Mouse (Mus musculus): Measurements from ENCODE around the gene Igfbp4. TPM values are rescaled to one million over a fixed set of nuclear protein-coding genes. Genes with fewer than 3 reads are reported as not detected.

Igfbp4 gene
- polyA plus RNA-seq, 1 experiment from 2014 or later = 228 TPM

GRCm38 (mm10) chr11:99055571-99056452, 14.8 kb downstream of the Igfbp4 start:
- Histone ChIP-seq H3K9me3 (ENCODE audit: control insufficient read depth, low read length) (no peaks in the 10 kb centered on the region), H3K4me1 (replicated peaks; ENCODE audit: control insufficient read depth, insufficient read depth) (no peaks in the 10 kb centered on the region), H3K4me3 (ENCODE audit: low read depth, low read length) (no peak overlapping the region), H3K4me2 (replicated peaks; ENCODE audit: low read depth) (no peak overlapping the region), H3K36me3 (ENCODE audit: control insufficient read depth, insufficient read depth, low read length) (peaks cover 5% of the 10 kb centered on the region; the same call in 1 of the 2 replicates), H3K27me3 (ENCODE audit: control insufficient read depth, insufficient read depth, low read length) (no peaks in the 10 kb centered on the region), H3K9ac (ENCODE audit: low read length) (no peak overlapping the region), H3K27ac (replicated peaks) (peak overlapping the region; percentile 56)
- ATAC-seq (ENCODE audit: low FRiP score, low TSS enrichment) = peak; percentile 65; the same call in 1 of the 2 replicates
- no peak for DNase-seq (ENCODE audit: low spot score)
- WGBS = 23% methylated on average over 8 of the region's 8 CpGs
- no peak for TF ChIP-seq CTCF (IDR thresholded peaks at IDR 0.05; ENCODE audit: low read depth)
- no peak for TF ChIP-seq EP300 (optimal IDR thresholded peaks at IDR 0.05)

- Histone ChIP-seq H3K9ac (ENCODE audit: low read length) (0 out of 2 replicates have a peak overlapping the region, but pooled peaks have one; percentile 18), H3K36me3 (ENCODE audit: control insufficient read depth, insufficient read depth, low read length) (no peaks in the 10 kb centered on the region), H3K4me3 (ENCODE audit: low read depth, low read length) (no peak overlapping the region), H3K9me3 (ENCODE audit: control insufficient read depth, low read length) (no peaks in the 10 kb centered on the region), H3K4me2 (replicated peaks; ENCODE audit: low read depth) (no peak overlapping the region), H3K4me1 (replicated peaks; ENCODE audit: control insufficient read depth, insufficient read depth) (no peaks in the 10 kb centered on the region), H3K27me3 (ENCODE audit: control insufficient read depth, insufficient read depth, low read length) (no peaks in the 10 kb centered on the region), H3K27ac (replicated peaks) (peak overlapping the region; percentile 53)
- DNase-seq (ENCODE audit: low spot score) (no peak), ATAC-seq (ENCODE audit: low FRiP score, low TSS enrichment) (no peak)
- TF ChIP-seq CTCF (IDR thresholded peaks at IDR 0.05; ENCODE audit: low read depth) = no peak
- no peak for TF ChIP-seq EP300 (optimal IDR thresholded peaks at IDR 0.05)
- 60% methylated on average over 3 of the region's 3 CpGs for WGBS
Observed at GRCm38 (mm10) chr11:99060435-99060834, 19.4 kb downstream of the Igfbp4 start.

- Histone ChIP-seq H3K4me1 (replicated peaks; ENCODE audit: control insufficient read depth, insufficient read depth) (no peaks in the 10 kb centered on the region), H3K27ac (replicated peaks) (no peak overlapping the region), H3K4me3 (ENCODE audit: low read depth, low read length) (no peak overlapping the region), H3K4me2 (replicated peaks; ENCODE audit: low read depth) (no peak overlapping the region), H3K27me3 (ENCODE audit: control insufficient read depth, insufficient read depth, low read length) (no peaks in the 10 kb centered on the region), H3K36me3 (ENCODE audit: control insufficient read depth, insufficient read depth, low read length) (no peaks in the 10 kb centered on the region), H3K9me3 (ENCODE audit: control insufficient read depth, low read length) (no peaks in the 10 kb centered on the region), H3K9ac (ENCODE audit: low read length) (no peak overlapping the region)
- WGBS = 76% methylated on average over 7 of the region's 7 CpGs
- DNase-seq (ENCODE audit: low spot score) (no peak), ATAC-seq (ENCODE audit: low FRiP score, low TSS enrichment) (no peak)
- TF ChIP-seq CTCF (IDR thresholded peaks at IDR 0.05; ENCODE audit: low read depth) = no peak
- no peak for TF ChIP-seq EP300 (optimal IDR thresholded peaks at IDR 0.05)
Observed at GRCm38 (mm10) chr11:99062661-99063060, 21.6 kb downstream of the Igfbp4 start.

GRCm38 (mm10) chr11:99063406-99064131, 22.5 kb downstream of the Igfbp4 start:
- 57% methylated on average over 8 of the region's 8 CpGs for WGBS
- no peaks in the 10 kb centered on the region for H3K27me3 ChIP-seq (ENCODE audit: control insufficient read depth, insufficient read depth, low read length)
- ATAC-seq (ENCODE audit: low FRiP score, low TSS enrichment) (no peak), DNase-seq (ENCODE audit: low spot score) (no peak)
- TF ChIP-seq CTCF (IDR thresholded peaks at IDR 0.05; ENCODE audit: low read depth) (no peak), EP300 (optimal IDR thresholded peaks at IDR 0.05) (no peak)
- H3K9ac ChIP-seq (ENCODE audit: low read length) = no peak overlapping the region
- H3K4me3 ChIP-seq (ENCODE audit: low read depth, low read length) = no peak overlapping the region
- H3K36me3 ChIP-seq (ENCODE audit: control insufficient read depth, insufficient read depth, low read length) = no peaks in the 10 kb centered on the region
- no peaks in the 10 kb centered on the region for H3K9me3 ChIP-seq (ENCODE audit: control insufficient read depth, low read length)
- H3K27ac ChIP-seq (replicated peaks) = no peak overlapping the region
- H3K4me1 ChIP-seq (replicated peaks; ENCODE audit: control insufficient read depth, insufficient read depth) = no peaks in the 10 kb centered on the region
- H3K4me2 ChIP-seq (replicated peaks; ENCODE audit: low read depth) = no peak overlapping the region

GRCm38 (mm10) chr11:99065353-99065752, 24.3 kb downstream of the Igfbp4 start:
- H3K9ac ChIP-seq (ENCODE audit: low read length) = no peak overlapping the region
- H3K4me1 ChIP-seq (replicated peaks; ENCODE audit: control insufficient read depth, insufficient read depth) = no peaks in the 10 kb centered on the region
- DNase-seq (ENCODE audit: low spot score) = no peak
- ATAC-seq (ENCODE audit: low FRiP score, low TSS enrichment) = peak; percentile 30; the same call in 1 of the 2 replicates
- H3K4me3 ChIP-seq (ENCODE audit: low read depth, low read length) = no peak overlapping the region
- no peak for TF ChIP-seq EP300 (optimal IDR thresholded peaks at IDR 0.05)
- peak; percentile 43; the same call in 1 of the 2 replicates for TF ChIP-seq CTCF (IDR thresholded peaks at IDR 0.05; ENCODE audit: low read depth)
- no peak overlapping the region for H3K4me2 ChIP-seq (replicated peaks; ENCODE audit: low read depth)
- H3K9me3 ChIP-seq (ENCODE audit: control insufficient read depth, low read length) = no peaks in the 10 kb centered on the region
- 75% methylated on average over 3 of the region's 3 CpGs for WGBS
- H3K27me3 ChIP-seq (ENCODE audit: control insufficient read depth, insufficient read depth, low read length) = no peaks in the 10 kb centered on the region
- no peaks in the 10 kb centered on the region for H3K36me3 ChIP-seq (ENCODE audit: control insufficient read depth, insufficient read depth, low read length)
- H3K27ac ChIP-seq (replicated peaks) = 0 out of 2 replicates have a peak overlapping the region, but pooled peaks have one; percentile 24

Data from stomach, postnatal 0 days (tissue).